Mouse (Mus musculus): ENCODE measurements around the gene Smtnl2. TPM values are rescaled to one million over a fixed set of nuclear protein-coding genes. Genes with fewer than 3 reads are reported as not detected.
"Not testable (repeated sequence)": the region's sequence is repeated elsewhere in the genome, so short reads cannot be mapped to it uniquely, and the experiment has no call there.

Gene Smtnl2
- polyA plus RNA-seq, 1 experiment from 2014 or later: 12.6 TPM

DNA sequence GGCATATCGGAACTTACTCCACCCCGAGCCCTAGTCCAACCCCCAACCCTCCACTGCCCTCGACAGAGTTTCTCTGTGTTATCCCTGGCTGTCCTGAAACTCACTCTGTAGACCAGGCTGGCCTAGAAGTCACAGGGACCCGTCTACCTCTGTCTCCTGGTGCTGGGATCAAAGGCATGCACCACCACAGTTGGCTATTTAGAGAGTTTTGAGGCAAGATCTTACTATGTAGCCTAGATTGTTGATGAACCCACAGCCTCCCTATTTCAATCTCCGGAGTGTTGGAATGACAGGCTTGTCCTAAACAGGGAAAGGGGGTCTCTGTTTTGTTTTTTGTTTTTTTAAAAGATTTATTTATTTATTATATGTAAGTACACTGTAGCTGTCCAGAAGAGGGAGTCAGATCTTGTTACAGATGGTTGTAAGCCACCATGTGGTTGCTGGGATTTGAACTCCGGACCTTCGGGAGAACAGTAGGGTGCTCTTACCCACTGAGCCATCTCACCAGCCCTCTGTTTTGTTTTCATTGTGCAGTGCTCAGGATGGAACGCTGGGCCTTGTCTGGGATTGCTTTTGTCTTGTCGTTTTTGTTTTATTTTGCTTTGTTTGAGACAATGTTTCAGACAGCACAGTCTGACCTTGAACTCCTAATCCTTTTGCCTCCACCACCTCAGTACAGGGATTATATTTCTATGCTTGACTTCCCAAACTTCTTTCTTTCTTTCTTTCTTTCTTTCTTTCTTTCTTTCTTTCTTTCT, 19.0 kb upstream of the Smtnl2 start:
- not testable (repeated sequence) for DNase-seq (ENCODE audit: low spot score); H3K4me2 ChIP-seq (ENCODE audit: low read depth); H3K27ac ChIP-seq (ENCODE audit: low read depth, low read length); ATAC-seq (ENCODE audit: insufficient read depth, low FRiP score, low TSS enrichment); H3K9me3 ChIP-seq (ENCODE audit: control insufficient read depth, low read length); H3K9ac ChIP-seq (ENCODE audit: low read length); H3K36me3 ChIP-seq (ENCODE audit: control insufficient read depth, insufficient read depth, low read length); H3K4me3 ChIP-seq (ENCODE audit: low read depth, low read length); H3K4me1 ChIP-seq (ENCODE audit: control insufficient read depth, insufficient read depth, low read length); H3K27me3 ChIP-seq (ENCODE audit: control insufficient read depth, insufficient read depth, low read length)
- WGBS: 70% methylated on average over 9 of the region's 9 CpGs

DNA sequence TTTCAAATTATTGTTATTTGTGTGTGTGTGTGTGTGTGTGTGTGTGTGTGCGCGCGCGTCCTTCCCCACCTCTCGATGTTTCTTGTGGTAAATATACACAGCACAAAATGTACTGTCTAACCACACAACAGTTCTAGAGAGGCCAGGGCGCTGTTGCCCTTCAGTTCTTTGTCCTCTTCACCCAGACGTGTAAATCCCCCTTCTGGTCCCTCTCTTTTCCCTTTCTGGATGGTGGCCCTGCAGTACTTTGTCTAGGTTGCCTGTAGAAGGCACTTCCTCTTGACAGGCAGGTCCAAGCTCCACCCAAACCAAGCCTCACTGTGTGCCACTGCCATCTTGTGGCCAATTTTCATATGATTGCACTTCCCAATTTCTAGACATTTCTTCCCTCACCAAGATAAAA, 17.8 kb upstream of the Smtnl2 start:
- Histone ChIP-seq H3K4me1 (ENCODE audit: control insufficient read depth, insufficient read depth, low read length) (no peaks in the 10 kb centered on the region), H3K9ac (ENCODE audit: low read length) (no peak overlapping the region), H3K4me3 (ENCODE audit: low read depth, low read length) (no peak overlapping the region), H3K4me2 (ENCODE audit: low read depth) (no peak overlapping the region), H3K9me3 (ENCODE audit: control insufficient read depth, low read length) (no peaks in the 10 kb centered on the region), H3K27ac (ENCODE audit: low read depth, low read length) (no peak overlapping the region), H3K27me3 (ENCODE audit: control insufficient read depth, insufficient read depth, low read length) (no peaks in the 10 kb centered on the region), H3K36me3 (ENCODE audit: control insufficient read depth, insufficient read depth, low read length) (no peaks in the 10 kb centered on the region)
- ATAC-seq (ENCODE audit: insufficient read depth, low FRiP score, low TSS enrichment) (no peak), DNase-seq (ENCODE audit: low spot score) (peak; percentile 72)
- 45% methylated on average over 7 of the region's 7 CpGs for WGBS

DNA sequence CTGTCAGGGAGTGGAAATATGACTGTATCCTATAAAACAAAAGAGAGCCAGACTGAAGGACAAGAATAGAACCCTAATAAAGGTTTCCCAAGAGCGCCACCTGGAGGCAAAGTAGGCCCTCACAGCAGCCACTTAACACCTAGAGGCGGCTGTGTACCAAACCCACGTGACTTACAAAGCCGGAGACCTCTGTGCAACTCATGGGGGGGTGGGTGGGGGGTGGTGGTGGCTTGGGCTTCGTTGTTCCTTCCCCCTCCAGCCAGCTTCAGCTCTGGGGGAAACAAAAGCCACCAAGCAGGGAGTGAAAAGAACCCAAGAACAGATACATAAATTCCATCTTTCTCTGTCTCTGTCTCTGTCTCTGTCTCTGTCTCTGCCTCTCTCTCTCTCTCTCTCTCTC, 17.2 kb upstream of the Smtnl2 start:
- no peak overlapping the region for H3K9ac ChIP-seq (ENCODE audit: low read length)
- DNase-seq (ENCODE audit: low spot score) (peak; percentile 72), ATAC-seq (ENCODE audit: insufficient read depth, low FRiP score, low TSS enrichment) (no peak)
- H3K36me3 ChIP-seq (ENCODE audit: control insufficient read depth, insufficient read depth, low read length): no peaks in the 10 kb centered on the region
- H3K9me3 ChIP-seq (ENCODE audit: control insufficient read depth, low read length): no peaks in the 10 kb centered on the region
- no peaks in the 10 kb centered on the region for H3K4me1 ChIP-seq (ENCODE audit: control insufficient read depth, insufficient read depth, low read length)
- H3K27me3 ChIP-seq (ENCODE audit: control insufficient read depth, insufficient read depth, low read length): no peaks in the 10 kb centered on the region
- no peak overlapping the region for H3K4me2 ChIP-seq (ENCODE audit: low read depth)
- no peak overlapping the region for H3K4me3 ChIP-seq (ENCODE audit: low read depth, low read length)
- 4% methylated on average over 5 of the region's 5 CpGs for WGBS
- no peak overlapping the region for H3K27ac ChIP-seq (ENCODE audit: low read depth, low read length)

DNA sequence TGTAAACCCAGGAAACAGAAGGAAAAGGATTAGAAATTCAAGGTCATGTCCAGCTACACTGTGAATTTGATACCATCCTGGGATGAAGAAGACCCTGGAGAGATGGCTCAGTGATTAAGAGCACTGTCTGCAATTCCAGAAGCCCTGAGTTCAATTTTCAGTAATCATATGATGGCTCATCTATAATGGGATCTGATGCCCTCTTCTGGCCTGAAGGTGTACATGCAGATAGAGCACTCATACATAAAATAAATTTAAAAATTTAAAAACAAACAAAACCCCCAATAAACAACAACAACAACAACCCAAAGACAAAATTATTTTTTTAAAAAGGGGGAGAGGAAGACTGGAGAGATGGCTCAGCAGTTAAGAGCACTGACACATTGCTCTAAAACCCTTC, 15.4 kb upstream of the Smtnl2 start:
- Histone ChIP-seq H3K36me3 (ENCODE audit: control insufficient read depth, insufficient read depth, low read length) (no peaks in the 10 kb centered on the region), H3K4me3 (ENCODE audit: low read depth, low read length) (no peak overlapping the region), H3K27me3 (ENCODE audit: control insufficient read depth, insufficient read depth, low read length) (no peaks in the 10 kb centered on the region), H3K9me3 (ENCODE audit: control insufficient read depth, low read length) (no peaks in the 10 kb centered on the region), H3K4me2 (ENCODE audit: low read depth) (no peak overlapping the region), H3K4me1 (ENCODE audit: control insufficient read depth, insufficient read depth, low read length) (no peaks in the 10 kb centered on the region), H3K27ac (ENCODE audit: low read depth, low read length) (no peak overlapping the region), H3K9ac (ENCODE audit: low read length) (no peak overlapping the region)
- ATAC-seq (ENCODE audit: insufficient read depth, low FRiP score, low TSS enrichment) (no peak), DNase-seq (ENCODE audit: low spot score) (no peak)

DNA sequence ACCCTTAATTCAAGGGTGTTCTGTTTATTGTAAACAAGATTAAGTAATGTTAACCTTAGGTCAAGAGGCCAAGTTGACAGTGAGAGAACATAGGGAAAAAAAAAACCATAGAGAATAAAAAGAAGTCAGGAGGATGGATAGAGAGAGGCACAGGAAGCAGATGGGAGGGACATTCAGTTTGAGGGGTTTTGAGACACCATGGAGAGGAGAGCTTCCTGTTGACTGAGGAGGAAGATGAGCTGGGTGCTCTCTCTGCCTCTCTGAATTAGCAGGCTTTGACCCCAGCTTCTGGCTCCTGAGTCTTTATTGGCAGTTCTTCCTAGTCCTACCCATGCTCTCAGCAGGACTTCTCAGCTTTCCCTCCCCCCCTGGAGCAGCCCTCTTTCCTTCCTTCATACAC, 13.7 kb upstream of the Smtnl2 start:
- no peaks in the 10 kb centered on the region for H3K27me3 ChIP-seq (ENCODE audit: control insufficient read depth, insufficient read depth, low read length)
- H3K36me3 ChIP-seq (ENCODE audit: control insufficient read depth, insufficient read depth, low read length): no peaks in the 10 kb centered on the region
- H3K27ac ChIP-seq (ENCODE audit: low read depth, low read length): no peak overlapping the region
- H3K9me3 ChIP-seq (ENCODE audit: control insufficient read depth, low read length): no peaks in the 10 kb centered on the region
- H3K4me2 ChIP-seq (ENCODE audit: low read depth): no peak overlapping the region
- no peak overlapping the region for H3K9ac ChIP-seq (ENCODE audit: low read length)
- ATAC-seq (ENCODE audit: insufficient read depth, low FRiP score, low TSS enrichment) (no peak), DNase-seq (ENCODE audit: low spot score) (no peak)
- H3K4me3 ChIP-seq (ENCODE audit: low read depth, low read length): no peak overlapping the region
- H3K4me1 ChIP-seq (ENCODE audit: control insufficient read depth, insufficient read depth, low read length): no peaks in the 10 kb centered on the region

DNA sequence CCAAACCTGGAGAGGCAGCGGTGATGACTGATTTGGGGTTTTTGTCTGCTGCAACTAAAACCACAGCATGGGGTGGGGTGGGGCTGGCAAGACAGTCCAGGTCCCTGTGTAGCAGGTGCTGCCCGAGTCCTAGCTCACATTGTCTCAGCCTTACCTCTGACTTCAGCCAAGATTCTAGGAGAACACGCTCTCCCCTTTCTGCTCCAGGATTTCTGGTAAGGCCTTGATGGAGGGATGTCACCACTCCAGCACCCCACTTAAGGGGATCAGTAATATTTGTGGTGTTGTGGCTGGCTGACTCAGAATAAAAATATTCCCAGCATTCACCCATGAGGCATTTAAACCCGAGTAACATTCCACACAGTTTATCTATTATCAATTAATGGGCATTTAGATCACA, 12.2 kb upstream of the Smtnl2 start:
- H3K4me3 ChIP-seq (ENCODE audit: low read depth, low read length): no peak overlapping the region
- no peaks in the 10 kb centered on the region for H3K9me3 ChIP-seq (ENCODE audit: control insufficient read depth, low read length)
- no peaks in the 10 kb centered on the region for H3K36me3 ChIP-seq (ENCODE audit: control insufficient read depth, insufficient read depth, low read length)
- H3K4me2 ChIP-seq (ENCODE audit: low read depth): no peak overlapping the region
- no peaks in the 10 kb centered on the region for H3K4me1 ChIP-seq (ENCODE audit: control insufficient read depth, insufficient read depth, low read length)
- 91% methylated on average over 4 of the region's 4 CpGs for WGBS
- no peak overlapping the region for H3K27ac ChIP-seq (ENCODE audit: low read depth, low read length)
- H3K27me3 ChIP-seq (ENCODE audit: control insufficient read depth, insufficient read depth, low read length): no peaks in the 10 kb centered on the region
- no peak for DNase-seq (ENCODE audit: low spot score)
- no peak overlapping the region for H3K9ac ChIP-seq (ENCODE audit: low read length)
- ATAC-seq (ENCODE audit: insufficient read depth, low FRiP score, low TSS enrichment): no peak

DNA sequence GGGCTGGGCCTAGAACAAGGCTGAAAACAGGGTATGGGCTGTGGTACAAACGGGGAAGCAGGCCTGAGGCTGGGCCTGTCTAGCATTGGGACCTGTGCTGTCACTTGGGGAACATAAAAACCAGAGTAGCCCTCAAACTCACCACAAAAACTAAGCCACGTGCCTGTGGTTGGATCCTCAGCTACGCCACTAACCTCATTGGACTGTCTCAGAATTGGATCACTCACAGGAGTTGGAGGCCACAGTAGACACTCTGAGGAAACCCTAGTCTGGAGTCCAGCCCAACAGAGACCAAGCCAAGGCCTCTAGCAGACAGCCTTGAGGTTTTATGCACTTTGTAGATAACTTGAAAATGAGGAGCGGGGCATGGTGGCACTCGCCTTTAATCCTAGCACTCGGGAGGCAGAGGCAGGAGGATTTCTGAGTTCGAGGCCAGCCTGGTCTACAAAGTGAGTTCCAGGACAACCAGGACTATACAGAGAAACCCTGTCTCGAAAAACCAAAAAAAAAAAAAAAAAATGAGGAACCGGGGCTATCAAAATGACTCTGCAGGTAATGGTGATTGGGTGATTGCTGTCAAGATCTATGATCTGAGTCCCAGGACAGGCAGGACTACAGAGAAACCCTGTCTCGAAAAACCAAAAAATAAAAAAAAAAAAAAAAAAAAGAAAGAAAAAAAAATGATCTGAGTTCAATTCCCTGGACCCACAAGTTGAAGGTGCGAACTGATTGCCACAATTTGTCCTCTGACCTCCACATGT, 10.2 kb upstream of the Smtnl2 start:
- no peaks in the 10 kb centered on the region for H3K36me3 ChIP-seq (ENCODE audit: control insufficient read depth, insufficient read depth, low read length)
- no peak overlapping the region for H3K9ac ChIP-seq (ENCODE audit: low read length)
- no peak for ATAC-seq (ENCODE audit: insufficient read depth, low FRiP score, low TSS enrichment)
- no peaks in the 10 kb centered on the region for H3K9me3 ChIP-seq (ENCODE audit: control insufficient read depth, low read length)
- no peak overlapping the region for H3K4me3 ChIP-seq (ENCODE audit: low read depth, low read length)
- 88% methylated on average over 11 of the region's 11 CpGs for WGBS
- H3K27me3 ChIP-seq (ENCODE audit: control insufficient read depth, insufficient read depth, low read length): no peaks in the 10 kb centered on the region
- H3K27ac ChIP-seq (ENCODE audit: low read depth, low read length): no peak overlapping the region
- no peak overlapping the region for H3K4me2 ChIP-seq (ENCODE audit: low read depth)
- no peak for DNase-seq (ENCODE audit: low spot score)
- peaks cover 6% of the 10 kb centered on the region for H3K4me1 ChIP-seq (ENCODE audit: control insufficient read depth, insufficient read depth, low read length)

DNA sequence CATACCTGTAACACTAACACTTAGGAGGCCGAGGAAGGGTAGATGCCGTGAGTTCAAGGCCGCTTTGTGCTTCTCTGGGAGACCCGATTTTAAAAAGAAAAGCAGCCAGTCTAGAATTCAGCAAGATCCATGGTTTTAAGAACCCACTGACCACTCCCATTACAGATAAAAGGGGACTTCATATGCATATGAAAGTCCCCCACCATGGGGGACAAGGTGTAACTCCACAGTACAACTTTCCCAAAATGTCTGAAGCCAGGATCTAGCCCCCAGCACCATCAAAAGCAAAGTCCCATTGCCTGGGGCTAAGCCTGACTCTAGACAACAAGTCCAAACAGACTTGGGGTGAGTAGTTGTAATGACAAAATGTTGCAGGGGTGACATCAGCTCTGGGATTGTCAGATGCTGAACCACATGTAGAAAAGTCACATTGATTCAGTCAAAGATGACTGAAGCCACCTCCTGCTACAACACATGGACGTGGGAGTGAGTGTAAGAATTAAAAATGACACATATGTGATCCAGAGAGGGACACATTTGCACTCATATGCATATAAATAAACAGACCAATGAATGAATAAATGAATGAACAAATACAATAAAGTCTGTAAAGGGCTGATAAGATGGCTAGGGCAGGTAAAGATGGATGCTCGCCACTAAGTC, 9.1 kb upstream of the Smtnl2 start:
- no peak for ATAC-seq (ENCODE audit: insufficient read depth, low FRiP score, low TSS enrichment)
- Histone ChIP-seq H3K27me3 (ENCODE audit: control insufficient read depth, insufficient read depth, low read length) (no peaks in the 10 kb centered on the region), H3K27ac (ENCODE audit: low read depth, low read length) (no peak overlapping the region), H3K36me3 (ENCODE audit: control insufficient read depth, insufficient read depth, low read length) (no peaks in the 10 kb centered on the region), H3K4me2 (ENCODE audit: low read depth) (no peak overlapping the region), H3K4me1 (ENCODE audit: control insufficient read depth, insufficient read depth, low read length) (peaks cover 6% of the 10 kb centered on the region), H3K9ac (ENCODE audit: low read length) (no peak overlapping the region), H3K9me3 (ENCODE audit: control insufficient read depth, low read length) (no peaks in the 10 kb centered on the region), H3K4me3 (ENCODE audit: low read depth, low read length) (no peak overlapping the region)
- no peak for DNase-seq (ENCODE audit: low spot score)
- 83% methylated on average over 6 of the region's 6 CpGs for WGBS
